Comparison of ENCODE assay signal across 8 mouse cellular contexts in the genomic region with DNA sequence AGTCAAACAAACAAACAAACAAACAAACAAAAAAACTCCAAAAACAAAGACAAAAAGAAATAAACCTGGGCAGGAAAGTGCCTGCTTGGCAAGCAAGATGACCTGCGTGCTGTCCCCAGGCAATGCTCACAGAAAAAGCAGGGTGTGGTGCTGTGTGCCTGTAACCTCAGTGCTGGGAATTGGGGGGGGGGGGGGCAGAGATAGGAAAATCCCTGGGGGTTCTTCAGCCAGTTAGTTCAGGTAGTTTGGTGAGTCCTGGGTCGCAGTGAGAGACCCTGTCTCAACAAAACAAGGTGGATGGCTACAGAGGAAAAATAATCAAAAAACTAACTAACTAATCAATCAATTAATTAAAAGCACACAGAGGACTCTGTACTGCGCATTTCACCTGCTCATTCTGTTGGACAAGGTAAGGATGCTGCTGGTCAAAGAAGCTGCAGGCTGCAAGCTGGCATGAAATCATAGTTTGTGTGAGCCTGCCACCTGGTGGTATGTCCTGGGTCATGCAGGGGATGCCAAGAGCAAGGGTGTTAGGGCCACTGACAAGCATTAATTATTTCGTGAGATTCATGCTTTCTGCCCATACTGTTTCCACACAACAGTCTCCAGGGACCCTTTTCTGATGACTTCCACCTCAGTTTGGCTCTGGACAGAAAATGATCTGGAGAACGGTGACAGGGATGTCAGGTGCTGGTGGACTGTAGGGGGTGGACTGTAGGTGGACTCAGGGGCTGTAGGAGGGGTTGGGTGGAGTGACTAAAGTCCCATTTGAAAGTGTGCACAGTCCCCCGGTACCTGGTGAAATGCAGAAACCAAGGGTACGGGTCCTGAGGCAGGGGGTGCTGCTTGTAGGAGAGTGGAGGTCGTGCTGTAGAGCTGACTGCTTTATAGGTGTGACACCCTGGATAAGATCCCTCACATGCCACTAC. TPM values are rescaled to one million over a fixed set of nuclear protein-coding genes. Genes with fewer than 3 reads are reported as not detected.
DNase-seq lines count a peak whose midpoint lies in the region; ATAC-seq and TF ChIP-seq lines count a peak whose summit lies in the region.

No protein-coding gene starts in this region.

- no peak for TF ChIP-seq POLR2A in bone marrow macrophage, adult 2 months (IDR thresholded peaks at IDR 0.05; ENCODE audit: borderline replicate concordance, low read depth, low read length)
- no peak for TF ChIP-seq POLR2A in embryonic fibroblast, embryonic 13.5 days (IDR thresholded peaks at IDR 0.05; ENCODE audit: low read depth, low read length)

- no peaks in the 10 kb centered on the region for H3K27me3 ChIP-seq in liver, postnatal 0 days (ENCODE audit: insufficient read depth, low read length)

- peak; percentile 78 for TF ChIP-seq CTCF in bone marrow macrophage, adult 2 months (IDR thresholded peaks at IDR 0.05; ENCODE audit: low read depth, low read length)
- peak; percentile 97 for TF ChIP-seq CTCF in embryonic fibroblast, embryonic 13.5 days (IDR thresholded peaks at IDR 0.05; ENCODE audit: borderline replicate concordance, insufficient read depth, low read length)
- TF ChIP-seq CTCF in liver, postnatal 0 days (IDR thresholded peaks at IDR 0.05; ENCODE audit: low read depth), result peak; percentile 93

- WGBS in liver, postnatal 0 days (ENCODE audit: insufficient replicate concordance), result 47% methylated on average over 8 of the region's 8 CpGs

- no peak overlapping the region for H3K4me2 ChIP-seq in liver, postnatal 0 days (ENCODE audit: low read depth, low read length)

- no peaks in the 10 kb centered on the region for H3K4me1 ChIP-seq in bone marrow macrophage, adult 2 months (ENCODE audit: control insufficient read depth, insufficient read depth, low read length)
- no peaks in the 10 kb centered on the region for H3K4me1 ChIP-seq in embryonic fibroblast, embryonic 13.5 days (ENCODE audit: control insufficient read depth, insufficient read depth, low read length)
- H3K4me1 ChIP-seq in liver, postnatal 0 days (ENCODE audit: insufficient read depth), result no peaks in the 10 kb centered on the region

- peak; percentile 80 for ATAC-seq in CD4-positive, CD25-positive, alpha-beta regulatory T cell, adult 4 months
- ATAC-seq in liver, postnatal 0 days, result peak; percentile 64
- ATAC-seq in neutrophil, adult 5-6 weeks (ENCODE audit: extremely low read depth, insufficient number of reproducible peaks, low FRiP score, poor library complexity, severe bottlenecking), result peak; percentile 62; the same call in 1 of the 2 replicates

- H3K27ac ChIP-seq in bone marrow macrophage, adult 2 months (ENCODE audit: insufficient read depth, low read depth, low read length), result no peak overlapping the region
- no peak overlapping the region for H3K27ac ChIP-seq in embryonic fibroblast, embryonic 13.5 days (ENCODE audit: insufficient read depth, low read length)
- H3K27ac ChIP-seq in liver, postnatal 0 days (ENCODE audit: low read depth), result no peak overlapping the region

- peak; percentile 81 to 89 for DNase-seq in heart, postnatal 10 days
- DNase-seq in kidney, postnatal 36 days, result peak; percentile 79 to 89
- DNase-seq in liver, postnatal 0 days, result peak; percentile 85
- peak; percentile 89 for DNase-seq in testis, postnatal 10 days (ENCODE audit: low spot score)

- TF ChIP-seq EP300 in liver, postnatal 0 days (IDR thresholded peaks at IDR 0.05; ENCODE audit: low read depth), result no peak

- no peaks in the 10 kb centered on the region for H3K36me3 ChIP-seq in liver, postnatal 0 days (replicated peaks; ENCODE audit: insufficient read depth, low read length)

- H3K9me3 ChIP-seq in liver, postnatal 0 days (ENCODE audit: low read length), result no peaks in the 10 kb centered on the region

- intact Hi-C loops in heart, postnatal 10 days (cut with DNase I), result loop anchor here (1.0 to 5.0 kb wide), 3 partner anchors 144 to 416 kb away; no protein-coding TSS in a partner anchor

- H3K4me3 ChIP-seq in bone marrow macrophage, adult 2 months (ENCODE audit: insufficient read depth, low read length), result no peak overlapping the region
- H3K4me3 ChIP-seq in embryonic fibroblast, embryonic 13.5 days (ENCODE audit: insufficient read depth, low read length), result no peak overlapping the region
- no peak overlapping the region for H3K4me3 ChIP-seq in liver, postnatal 0 days (ENCODE audit: low read depth, low read length)

- no peak overlapping the region for H3K9ac ChIP-seq in liver, postnatal 0 days (replicated peaks)

RNA-seq across cellular contexts. Expression of gene Kcnk16, which starts 10.6 kb away (rescaled TPM):
- polyA plus RNA-seq in CD4-positive, CD25-positive, alpha-beta regulatory T cell, adult 4 months (2017; shearing (Covaris generic)), result not detected
- not detected in 2 replicates for polyA plus RNA-seq in bone marrow macrophage, adult 2 months (2012; ENCODE audit: insufficient read depth, insufficient read length, missing spikeins)
- not detected in 2 replicates for polyA plus RNA-seq in embryonic fibroblast, embryonic 13.5 days (2011; ENCODE audit: insufficient read length, low read depth, missing spikeins)
- total RNA-seq in heart, postnatal 10 days (2021), result not detected
- 1.4 and 2.0 TPM in 2 replicates for polyA plus RNA-seq in liver, postnatal 0 days (2015; fragmentation: Nextera tagmentation; extraction: Ambion mirVana)
- total RNA-seq in neutrophil, adult 5-6 weeks (2017), result not detected in 2 replicates

RNA-seq across cellular contexts. Expression of gene Nudt13, which starts 36.0 kb away (rescaled TPM):
- 10 to 100 TPM; 25.3 to 30.3 TPM for polyA plus RNA-seq in CD4-positive, CD25-positive, alpha-beta regulatory T cell, adult 4 months (2017; shearing (Covaris generic))
- polyA plus RNA-seq in bone marrow macrophage, adult 2 months (2012; ENCODE audit: insufficient read depth, insufficient read length, missing spikeins), result 35.8 and 36.6 TPM in 2 replicates
- 10.4 and 11.1 TPM in 2 replicates for polyA plus RNA-seq in embryonic fibroblast, embryonic 13.5 days (2011; ENCODE audit: insufficient read length, low read depth, missing spikeins)
- 10 to 100 TPM; 23.3 to 27.0 TPM for total RNA-seq in heart, postnatal 10 days (2021)
- polyA plus RNA-seq in liver, postnatal 0 days (2015; fragmentation: Nextera tagmentation; extraction: Ambion mirVana), result 3.8 and 5.5 TPM in 2 replicates
- 9.5 and 12.1 TPM in 2 replicates for total RNA-seq in neutrophil, adult 5-6 weeks (2017)
